Mouse (Mus musculus) urinary bladder, adult 2 months (tissue): ENCODE data around the gene Chordc1. TPM values are rescaled to one million over a fixed set of nuclear protein-coding genes. Genes with fewer than 3 reads are reported as not detected.
A peak's percentile ranks its signal among the peaks of the same experiment; 100 is the strongest.
"Not testable (repeated sequence)": the region's sequence is repeated elsewhere in the genome, so short reads cannot be mapped to it uniquely, and the experiment has no call there.

Experiments used
- DNase-seq: peaks from one replicate; pipeline ENCODE4 v3.0.0; 2022; ENCODE audit warnings: low spot score
- polyA plus RNA-seq: library from polyadenylated mRNA; depleted of rRNA; stranded (reverse); fragments of >200 nt; gene quantifications from 2 replicates; pipeline ENCODE4 v1.2.3, GENCODE M21; 2012; rRNA removed

Chordc1 gene
- polyA plus RNA-seq, result 29.7 and 32.8 TPM in 2 replicates

GRCm38 (mm10) chr9:18291571-18292429 lies at the start of gene Chordc1:
Gene Chordc1 (plus strand): TSS chr9:18292125.
- peak; percentile 90 for DNase-seq

GRCm38 (mm10) chr9:18275901-18276300 lies 16.0 kb upstream of the Chordc1 start:
- DNase-seq, result no peak

GRCm38 (mm10) chr9:18276844-18277243 lies 15.1 kb upstream of the Chordc1 start:
- DNase-seq, result no peak

- no peak for DNase-seq
Measured at GRCm38 (mm10) chr9:18277497-18277896, 14.4 kb upstream of the Chordc1 start.

- DNase-seq, result not testable (repeated sequence)
Measured at GRCm38 (mm10) chr9:18278693-18279092, 13.2 kb upstream of the Chordc1 start.

- DNase-seq, result no peak
Measured at GRCm38 (mm10) chr9:18292443-18292922, 558 bp downstream of the Chordc1 start.

- DNase-seq, result no peak
Measured at GRCm38 (mm10) chr9:18293026-18293781, 1.3 kb downstream of the Chordc1 start.

GRCm38 (mm10) chr9:18298301-18298700 lies 6.4 kb downstream of the Chordc1 start:
- DNase-seq, result no peak

GRCm38 (mm10) chr9:18319990-18320389 lies 28.1 kb downstream of the Chordc1 start:
- no peak for DNase-seq

Other genes with a start within 250 kb of the Chordc1 start
- gene Naalad2, start 110.9 kb downstream of the Chordc1 start, polyA plus RNA-seq, result 12.8 and 13.7 TPM in 2 replicates
- not detected in 2 replicates for gene Ubtfl1, start 112.3 kb downstream of the Chordc1 start, polyA plus RNA-seq
- gene Mbd3l2, start 138.5 kb downstream of the Chordc1 start, polyA plus RNA-seq, result not detected in 2 replicates
- gene Zfp558, start 186.1 kb downstream of the Chordc1 start, polyA plus RNA-seq, result 1.2 and 1.5 TPM in 2 replicates
- not detected in 2 replicates for gene Mbd3l1, start 186.2 kb downstream of the Chordc1 start, polyA plus RNA-seq